Mouse (Mus musculus) E14TG2a.4 (cell line): ENCODE measurements at regions not wholly inside any gene's neighbourhood (a gene's known extent, or its start where the extent isn't known, plus 50 kb on each side); places are given as distances from the start of the nearest gene placed in this dataset.
A peak's percentile ranks its signal among the peaks of the same experiment; 100 is the strongest.

Source experiments
- H3K27me3 ChIP-seq: 2 replicates; pipeline ENCODE4 v1.6.1; 2014; ENCODE audit warnings: low read length, control low read depth; ENCODE audit not compliant: insufficient read depth
- H3K36me3 ChIP-seq: 2 replicates; pipeline ENCODE4 v1.6.1; 2014; ENCODE audit warnings: low read length, control low read depth; ENCODE audit not compliant: insufficient read depth
- H3K4me1 ChIP-seq: replicated peaks from 2 replicates; pipeline ENCODE4 v1.6.1; 2014; ENCODE audit warnings: low read depth, low read length, control low read depth
- H3K4me3 ChIP-seq: replicated peaks from 2 replicates; pipeline ENCODE4 v1.5.1; 2014; ENCODE audit warnings: mild to moderate bottlenecking, low read length
- H3K9me3 ChIP-seq: 2 replicates; pipeline ENCODE4 v1.6.1; 2014; ENCODE audit warnings: low read length, control low read depth
- CTCF ChIP-seq: conservative IDR thresholded peaks from 2 replicates; pipeline ENCODE4 v1.5.1; 2014; ENCODE audit warnings: low read length
- NANOG ChIP-seq: IDR thresholded peaks from 2 replicates; pipeline ENCODE4 v1.6.1; 2014; ENCODE audit warnings: borderline replicate concordance, low read length, mixed read lengths
- POU5F1 ChIP-seq: IDR thresholded peaks from 2 replicates; pipeline ENCODE4 v1.6.1; 2014; ENCODE audit warnings: low read length, borderline replicate concordance

- H3K36me3 ChIP-seq: no peaks in the 10 kb centered on the region
- H3K27me3 ChIP-seq: peaks cover 16% of the 10 kb centered on the region
- H3K4me3 ChIP-seq: no peak overlapping the region
- no peak for TF ChIP-seq POU5F1
- no peak for TF ChIP-seq NANOG
- TF ChIP-seq CTCF: no peak
- H3K9me3 ChIP-seq: no peaks in the 10 kb centered on the region
- peaks cover 30% of the 10 kb centered on the region for H3K4me1 ChIP-seq
Measured at GRCm38 (mm10) chr9:63087195-63087594, 61.6 kb downstream of the Skor1 start.

DNA sequence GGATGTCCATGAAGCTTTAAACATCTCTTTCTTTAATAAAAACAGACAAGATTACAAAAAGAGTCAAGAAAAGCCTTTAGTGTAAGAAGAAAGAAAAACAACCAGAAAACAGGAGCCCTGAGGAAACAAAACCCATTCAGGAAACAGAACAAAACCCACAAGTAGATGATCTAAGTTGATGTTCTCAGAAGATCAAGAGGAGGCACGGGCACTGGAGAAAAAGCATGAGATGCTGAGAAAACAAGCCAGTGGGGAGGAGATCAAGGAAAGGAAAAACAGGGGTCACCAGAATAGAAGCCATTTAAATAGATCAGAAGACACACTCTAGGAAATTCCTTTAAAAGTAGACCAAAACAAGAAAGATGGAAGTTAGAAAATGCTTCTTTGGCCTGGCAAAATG lies 62.1 kb downstream of the Skor1 start:
- Histone ChIP-seq H3K9me3 (no peaks in the 10 kb centered on the region), H3K36me3 (no peaks in the 10 kb centered on the region), H3K4me3 (no peak overlapping the region), H3K27me3 (peaks cover 16% of the 10 kb centered on the region), H3K4me1 (peaks cover 25% of the 10 kb centered on the region)
- TF ChIP-seq POU5F1: no peak
- TF ChIP-seq CTCF: no peak
- no peak for TF ChIP-seq NANOG

- Histone ChIP-seq H3K4me3 (no peak overlapping the region), H3K36me3 (no peaks in the 10 kb centered on the region), H3K27me3 (no peaks in the 10 kb centered on the region), H3K4me1 (peaks cover 12% of the 10 kb centered on the region), H3K9me3 (no peaks in the 10 kb centered on the region)
- no peak for TF ChIP-seq POU5F1
- TF ChIP-seq CTCF: no peak
- TF ChIP-seq NANOG: no peak
Measured at GRCm38 (mm10) chr9:63082830-63083229, 65.9 kb downstream of the Skor1 start.

GRCm38 (mm10) chr9:63082311-63082710 lies 66.5 kb downstream of the Skor1 start:
- H3K4me3 ChIP-seq: no peak overlapping the region
- H3K4me1 ChIP-seq: peaks cover 12% of the 10 kb centered on the region
- no peaks in the 10 kb centered on the region for H3K9me3 ChIP-seq
- no peaks in the 10 kb centered on the region for H3K36me3 ChIP-seq
- TF ChIP-seq NANOG (no peak), POU5F1 (no peak), CTCF (no peak)
- H3K27me3 ChIP-seq: no peaks in the 10 kb centered on the region

DNA sequence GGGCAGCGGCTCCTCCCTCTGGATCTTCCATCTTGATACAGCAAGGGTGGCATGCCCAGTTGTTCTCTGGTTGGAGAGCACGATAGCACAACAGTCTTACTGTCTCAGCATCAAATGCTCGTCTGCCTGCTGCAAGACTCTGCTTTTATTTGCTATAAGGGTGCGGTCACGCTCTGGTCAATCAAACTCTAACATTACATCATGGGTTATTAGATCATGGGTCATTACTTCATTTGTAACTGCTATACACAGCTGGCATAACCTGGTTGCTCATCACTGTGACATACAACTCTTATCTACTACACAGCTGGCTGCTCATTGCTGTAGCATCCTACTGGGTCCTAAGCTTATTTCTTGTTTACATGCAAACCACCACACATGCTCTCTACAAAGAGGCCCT lies 68.4 kb downstream of the Skor1 start:
- TF ChIP-seq POU5F1: no peak
- H3K4me1 ChIP-seq: peaks cover 18% of the 10 kb centered on the region
- no peak overlapping the region for H3K4me3 ChIP-seq
- H3K36me3 ChIP-seq: no peaks in the 10 kb centered on the region
- H3K9me3 ChIP-seq: no peaks in the 10 kb centered on the region
- H3K27me3 ChIP-seq: no peaks in the 10 kb centered on the region

- Histone ChIP-seq H3K4me3 (peak overlapping the region; percentile 39), H3K9me3 (no peaks in the 10 kb centered on the region), H3K27me3 (no peaks in the 10 kb centered on the region), H3K4me1 (peaks cover 50% of the 10 kb centered on the region), H3K36me3 (no peaks in the 10 kb centered on the region)
- TF ChIP-seq NANOG: no peak
Measured at GRCm38 (mm10) chr9:63075252-63075651, 73.5 kb downstream of the Skor1 start.

DNA sequence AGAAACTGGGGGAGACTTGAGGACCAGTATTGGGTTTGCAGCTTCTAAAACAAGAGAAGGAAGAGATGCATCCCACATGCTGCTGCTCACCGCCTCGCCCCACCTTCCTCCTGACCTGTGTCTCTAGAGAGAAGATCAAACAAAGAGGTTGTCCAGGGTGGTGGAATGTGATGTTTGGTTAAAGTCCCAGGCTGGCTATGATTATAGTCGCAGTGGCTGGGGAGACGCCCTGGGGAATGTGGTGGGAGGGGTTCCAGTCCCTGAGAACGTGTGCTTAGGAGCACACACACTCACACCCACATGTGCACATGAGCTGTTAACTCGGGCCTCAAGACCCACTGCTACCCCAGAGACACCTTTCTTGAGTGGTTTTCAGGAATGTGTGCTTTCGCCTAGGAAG lies 74.0 kb downstream of the Skor1 start:
- Histone ChIP-seq H3K4me3 (peak overlapping the region; percentile 39), H3K27me3 (no peaks in the 10 kb centered on the region), H3K9me3 (no peaks in the 10 kb centered on the region), H3K36me3 (no peaks in the 10 kb centered on the region), H3K4me1 (peaks cover 55% of the 10 kb centered on the region)
- TF ChIP-seq POU5F1 (no peak), CTCF (no peak), NANOG (no peak)

DNA sequence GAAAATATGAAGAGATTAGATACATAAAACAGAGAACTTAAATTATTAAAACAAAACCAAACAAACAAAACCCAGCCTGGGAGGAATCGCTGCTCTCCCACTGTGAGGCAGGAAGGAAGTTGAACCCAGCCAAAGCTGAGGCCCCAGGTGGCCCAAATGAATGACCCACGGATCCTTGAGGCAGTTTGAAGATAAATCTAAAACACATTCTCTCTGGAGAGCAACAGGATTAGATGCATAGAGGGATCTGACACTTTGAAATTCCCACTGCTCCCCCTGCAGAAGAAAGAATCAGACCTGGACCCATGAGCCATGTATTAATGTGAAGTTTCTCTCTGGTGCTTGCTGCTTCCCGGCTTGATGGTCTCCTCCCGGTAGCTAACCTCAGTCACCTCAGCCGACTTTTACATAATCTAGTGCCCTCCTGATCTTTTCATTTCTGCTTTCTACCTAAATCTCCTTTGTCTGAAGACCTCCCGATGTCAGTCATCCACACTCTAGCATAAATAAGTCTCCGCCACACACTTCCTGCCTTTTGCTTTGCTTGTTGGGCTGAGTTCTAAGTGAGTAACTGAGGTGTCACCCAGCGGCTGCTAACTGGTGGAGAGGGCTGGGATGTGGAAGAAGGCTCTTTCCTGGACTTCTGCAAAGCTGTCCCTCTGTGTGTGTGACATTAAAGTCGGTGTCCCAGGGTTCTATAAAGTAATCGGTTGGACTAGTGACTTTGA lies 74.6 kb downstream of the Skor1 start:
- no peaks in the 10 kb centered on the region for H3K36me3 ChIP-seq
- no peaks in the 10 kb centered on the region for H3K9me3 ChIP-seq
- peak overlapping the region; percentile 39 for H3K4me3 ChIP-seq
- TF ChIP-seq CTCF (no peak), NANOG (no peak; the same call in 1 of the 2 replicates), POU5F1 (no peak)
- H3K27me3 ChIP-seq: no peaks in the 10 kb centered on the region
- peaks cover 61% of the 10 kb centered on the region for H3K4me1 ChIP-seq

DNA sequence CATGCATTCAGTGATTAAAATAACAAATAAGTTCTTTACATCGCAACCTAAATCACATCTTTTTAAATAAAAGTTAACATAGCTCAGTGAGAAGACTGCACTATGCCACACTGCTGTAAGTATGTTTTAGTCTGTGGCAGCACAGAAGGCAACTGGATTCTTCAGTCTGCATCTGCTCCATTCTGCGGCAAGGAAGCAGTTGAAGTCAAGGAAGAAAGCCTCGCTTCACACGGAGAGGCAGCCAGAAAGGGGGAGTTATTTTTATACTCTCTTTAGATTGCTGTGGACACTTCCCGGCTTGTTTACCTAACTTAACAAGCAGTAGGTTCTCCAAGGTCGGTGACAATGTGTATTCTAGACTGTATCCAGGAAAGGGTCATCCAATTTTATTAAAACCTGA lies 77.7 kb downstream of the Skor1 start:
- Histone ChIP-seq H3K4me3 (no peak overlapping the region), H3K9me3 (no peaks in the 10 kb centered on the region), H3K4me1 (peaks cover 85% of the 10 kb centered on the region), H3K27me3 (no peaks in the 10 kb centered on the region), H3K36me3 (no peaks in the 10 kb centered on the region)
- TF ChIP-seq CTCF (no peak), POU5F1 (no peak), NANOG (no peak)
